Mouse (Mus musculus): ENCODE measurements around the gene Cabp2.

GRCm38 (mm10) chr19:4117006-4117405 is 35.6 kb downstream of the Cabp2 start:
- TF ChIP-seq CTCF (IDR thresholded peaks at IDR 0.05; ENCODE audit: low read depth, low read length) (no peak), EP300 (IDR thresholded peaks at IDR 0.05; ENCODE audit: insufficient read depth, low read depth, low read length) (no peak)
